Mouse (Mus musculus) gastrocnemius, adult 2 months (tissue): ENCODE data around the gene Syn3. TPM values are rescaled to one million over a fixed set of nuclear protein-coding genes. Genes with fewer than 3 reads are reported as not detected.

ENCODE experiments used
- DNase-seq: peaks from one replicate; pipeline ENCODE4 v3.0.0; 2022
- H3K27ac ChIP-seq: fragments of 200-600 bp; 2 replicates; pipeline ENCODE4 v1.8.1; 2022; ENCODE audit warnings: mild to moderate bottlenecking
- H3K4me3 ChIP-seq: fragments of 200-600 bp; 2 replicates; pipeline ENCODE4 v1.8.1; 2022; ENCODE audit warnings: mild to moderate bottlenecking, moderate library complexity
- CTCF ChIP-seq: fragments of 200-600 bp; IDR thresholded peaks from 2 replicates; pipeline ENCODE4 v1.8.1; 2022; ENCODE audit warnings: antibody characterized with exemption, mild to moderate bottlenecking, moderate library complexity
- intact Hi-C: fragments of 180-260 bp; cut with DNase I; formaldehyde crosslinking; loops from one replicate; pipeline ENCODE4 v1.15.1; 2025
- total RNA-seq, 2 experiments: library from RNA; stranded (reverse); gene quantifications; 2 replicates each; pipeline ENCODE4 v1.2.3; 2021

The Syn3 gene
- total RNA-seq, 2 experiments from 2014 or later, result 0.28 TPM

DNA sequence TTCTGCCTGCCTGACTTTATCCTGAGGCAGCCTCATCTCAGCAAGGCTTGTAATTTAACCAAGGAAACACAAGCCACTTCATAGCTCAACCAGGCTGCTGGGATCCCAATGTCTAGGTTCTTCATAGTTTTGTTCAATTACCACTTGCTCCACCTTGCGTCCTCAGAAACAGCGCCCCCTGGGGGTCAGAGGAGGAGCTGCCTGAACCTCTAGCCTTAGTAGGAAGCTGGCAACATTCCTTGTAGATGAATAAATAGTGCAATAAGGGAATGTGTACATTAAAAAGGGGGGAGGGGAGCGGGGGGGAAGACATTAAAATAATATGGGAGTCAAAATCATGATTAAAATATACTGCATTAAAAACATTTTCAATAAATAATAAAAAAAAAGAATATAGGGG is 14.7 kb downstream of the Syn3 start:
- TF ChIP-seq CTCF, result peak; percentile 60
- intact Hi-C loops, result no loop called here
- H3K27ac ChIP-seq, result no peak overlapping the region
- no peak overlapping the region for H3K4me3 ChIP-seq
- DNase-seq, result peak; percentile 35

DNA sequence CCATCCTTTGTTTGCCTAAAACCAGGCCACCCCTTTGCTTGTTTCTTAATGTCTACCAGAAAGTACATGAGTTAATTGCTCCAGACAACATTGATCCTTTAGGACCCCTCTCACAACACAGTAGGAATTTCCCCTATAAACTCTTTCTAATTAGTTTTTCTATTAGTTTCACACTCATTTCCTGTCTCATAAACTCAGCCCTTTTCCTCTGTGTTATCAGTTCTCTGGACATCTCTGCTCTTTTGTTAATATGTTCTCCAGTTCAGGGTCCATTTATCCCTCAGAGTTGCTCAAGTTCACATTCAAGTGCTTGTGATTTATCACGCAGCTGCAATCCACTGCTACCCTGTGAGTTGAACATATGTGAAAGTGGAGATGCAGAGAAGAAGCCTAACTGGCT is 16.2 kb downstream of the Syn3 start:
- no peak for DNase-seq
- TF ChIP-seq CTCF, result no peak
- intact Hi-C loops, result no loop called here
- Histone ChIP-seq H3K4me3 (no peak overlapping the region), H3K27ac (no peak overlapping the region)

DNA sequence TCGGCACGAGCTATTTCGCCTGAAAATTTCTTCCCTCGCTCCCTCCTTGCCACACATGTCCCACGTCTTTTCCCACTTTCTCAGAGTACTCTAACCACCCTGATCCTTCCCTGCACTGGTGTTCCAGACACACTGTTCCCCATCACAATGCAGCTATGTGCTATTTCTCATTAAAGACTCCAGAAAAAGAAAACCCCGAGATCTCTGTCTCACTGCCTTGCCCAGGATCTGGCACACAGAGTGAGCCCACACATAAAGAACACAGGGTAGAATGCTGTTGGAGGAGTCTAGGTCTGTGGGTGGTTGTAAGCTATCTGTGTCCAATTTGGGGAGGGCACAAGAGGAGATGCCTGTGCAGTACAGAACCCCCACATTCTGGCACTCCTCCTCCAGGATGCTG is 18.0 kb downstream of the Syn3 start:
- intact Hi-C loops, result no loop called here
- TF ChIP-seq CTCF, result no peak
- H3K27ac ChIP-seq, result no peak overlapping the region

DNA sequence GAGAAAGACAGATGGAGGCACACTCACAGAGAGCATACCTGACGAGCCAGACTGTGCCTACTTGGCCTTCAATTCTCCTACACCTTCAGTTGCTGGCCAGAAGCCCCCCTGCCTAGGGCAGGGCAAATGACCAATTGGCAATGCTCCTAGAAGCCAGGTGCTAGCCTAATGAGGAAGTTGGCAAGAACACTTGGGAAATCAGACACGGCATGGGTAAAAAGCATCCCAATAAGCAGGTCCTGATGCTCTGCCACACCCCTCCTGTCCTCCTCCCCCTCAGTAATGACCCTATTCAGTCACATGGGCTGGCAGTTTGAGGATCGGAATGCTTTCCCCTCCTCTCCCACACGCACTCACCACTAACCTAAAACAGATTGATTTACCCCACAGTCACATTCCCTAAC is 19.0 kb downstream of the Syn3 start:
- DNase-seq, result no peak
- TF ChIP-seq CTCF, result no peak
- intact Hi-C loops, result loop anchor here (10.0 kb wide), 1 partner anchor 255 kb away; no protein-coding TSS in a partner anchor
- H3K27ac ChIP-seq, result no peak overlapping the region
- no peak overlapping the region for H3K4me3 ChIP-seq

More for the DNA sequence above, 18.0 kb downstream of the Syn3 start:
- no peak overlapping the region for H3K4me3 ChIP-seq
- no peak for DNase-seq

DNA sequence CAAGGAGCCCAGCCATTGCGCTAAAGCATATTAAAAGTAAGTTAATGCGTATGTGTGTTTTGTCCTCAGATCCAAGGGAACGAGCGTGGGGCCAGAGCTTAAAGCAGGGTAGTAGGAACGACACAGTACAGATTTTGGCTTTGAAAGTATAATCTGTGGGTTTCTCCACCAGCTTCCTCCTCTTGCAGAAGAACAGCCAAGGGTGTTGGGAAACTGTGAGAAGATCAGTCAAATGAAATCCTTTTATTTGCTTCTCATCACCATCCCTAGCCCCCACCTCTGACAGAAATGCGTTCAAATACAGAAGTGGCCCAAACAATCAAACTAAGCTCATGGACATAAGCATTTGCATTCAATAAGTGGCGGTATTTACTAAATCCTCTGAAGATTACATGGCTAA is 22.0 kb downstream of the Syn3 start:
- DNase-seq, result no peak
- no peak for TF ChIP-seq CTCF
- intact Hi-C loops, result loop anchor here (10.0 kb wide), 1 partner anchor 258 kb away; no protein-coding TSS in a partner anchor
- Histone ChIP-seq H3K27ac (no peak overlapping the region), H3K4me3 (no peak overlapping the region)

DNA sequence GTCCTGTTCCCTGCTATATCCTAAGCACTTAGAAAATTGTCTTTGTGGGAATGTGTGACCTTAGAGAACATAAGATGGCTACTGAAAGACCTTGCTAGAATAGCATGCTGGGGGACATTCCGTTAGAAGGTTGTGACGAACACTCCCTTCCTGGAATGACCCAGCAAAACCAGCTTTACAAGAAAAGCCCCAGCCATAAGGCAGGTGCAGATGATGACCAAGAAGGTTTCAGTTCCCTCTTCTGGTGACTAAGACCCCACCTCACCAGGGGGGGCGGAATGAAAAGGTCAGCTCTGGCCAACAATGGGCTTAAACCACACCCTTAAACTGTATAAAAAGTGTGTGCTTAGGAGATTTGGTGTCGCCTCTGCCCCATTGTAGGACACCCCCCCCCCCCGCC is 23.4 kb downstream of the Syn3 start:
- TF ChIP-seq CTCF, result no peak
- Histone ChIP-seq H3K4me3 (no peak overlapping the region), H3K27ac (no peak overlapping the region)
- no peak for DNase-seq
- intact Hi-C loops, result loop anchor here (10.0 kb wide), 1 partner anchor 260 kb away; no protein-coding TSS in a partner anchor

DNA sequence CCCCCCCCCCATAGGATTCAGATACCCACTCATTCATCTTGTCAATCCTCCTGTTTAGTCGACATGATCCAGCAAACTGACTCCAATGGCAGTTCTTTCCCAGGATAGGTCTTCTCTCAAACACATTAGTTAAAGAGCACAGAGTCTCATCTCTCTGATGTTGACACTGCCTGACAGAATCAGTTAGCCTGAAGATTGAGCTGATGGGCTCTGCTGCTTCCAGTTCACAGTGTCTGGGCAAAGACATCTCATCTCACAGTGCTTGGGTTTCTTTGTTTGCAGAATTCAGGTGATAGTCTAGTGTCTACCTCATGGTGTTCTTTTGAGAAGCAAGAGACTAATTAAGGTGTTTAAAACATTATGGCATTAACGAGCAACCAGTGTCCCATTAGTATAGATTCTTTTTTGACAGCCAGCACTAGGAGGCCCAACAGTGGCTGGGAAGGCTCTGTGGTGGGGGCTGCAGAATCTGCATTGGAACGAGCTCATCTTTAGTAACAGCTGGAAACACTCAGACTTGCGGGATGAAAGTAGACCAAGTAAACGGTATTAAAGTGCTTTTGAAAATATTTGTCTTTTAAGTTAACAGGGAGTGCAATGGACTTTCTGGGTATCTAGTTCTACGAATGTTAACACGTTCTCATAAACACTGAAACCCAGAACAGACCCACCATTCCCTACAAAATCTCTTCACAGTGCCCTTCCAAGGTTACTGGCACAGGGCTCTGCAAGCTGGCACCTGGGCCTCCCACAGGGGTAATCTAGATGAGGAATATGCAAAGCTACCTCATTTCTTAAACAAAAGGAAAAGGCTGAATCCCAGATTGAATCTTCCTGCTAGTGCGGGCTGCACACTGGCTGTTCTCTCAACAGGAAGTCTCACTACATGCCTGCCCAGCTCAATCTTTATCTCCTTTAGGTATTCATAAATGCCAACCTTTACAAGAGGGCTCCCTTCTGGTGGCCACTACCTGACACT is 24.2 kb downstream of the Syn3 start:
- intact Hi-C loops, result loop anchor here (10.0 kb wide), 1 partner anchor 260 kb away; no protein-coding TSS in a partner anchor
- H3K4me3 ChIP-seq, result no peak overlapping the region
- no peak for DNase-seq
- no peak for TF ChIP-seq CTCF
- H3K27ac ChIP-seq, result no peak overlapping the region

DNA sequence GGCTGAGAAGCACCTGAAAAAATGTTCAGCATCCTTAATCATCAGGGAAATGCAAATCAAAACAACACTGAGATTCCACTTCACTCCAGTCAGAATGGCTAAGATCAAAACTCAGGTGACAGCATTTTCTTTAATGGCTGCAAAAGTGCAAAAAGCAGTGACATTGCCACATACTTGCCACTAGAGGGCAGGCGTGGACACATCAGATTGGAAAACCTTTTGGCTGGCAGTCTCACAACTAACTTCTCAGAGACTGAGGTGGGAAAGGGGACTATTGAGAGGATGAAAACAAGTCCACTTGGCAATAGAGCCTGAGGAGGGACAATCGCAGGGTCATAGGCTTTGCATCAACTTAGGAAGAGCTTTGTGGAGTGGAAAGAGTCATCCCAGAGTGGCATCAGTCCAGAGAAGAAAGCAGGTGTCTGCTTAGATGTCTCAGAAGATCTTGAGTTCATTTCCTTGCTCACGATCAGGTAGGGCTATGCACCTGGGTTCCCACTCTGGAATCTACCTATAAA is 25.0 kb downstream of the Syn3 start:
- intact Hi-C loops, result loop anchor here (2.0 to 10.0 kb wide), 2 partner anchors 25 to 261 kb away; partner anchors contain the start of gene Syn3
- TF ChIP-seq CTCF, result peak; percentile 72
- no peak overlapping the region for H3K27ac ChIP-seq
- DNase-seq, result no peak
- H3K4me3 ChIP-seq, result no peak overlapping the region

DNA sequence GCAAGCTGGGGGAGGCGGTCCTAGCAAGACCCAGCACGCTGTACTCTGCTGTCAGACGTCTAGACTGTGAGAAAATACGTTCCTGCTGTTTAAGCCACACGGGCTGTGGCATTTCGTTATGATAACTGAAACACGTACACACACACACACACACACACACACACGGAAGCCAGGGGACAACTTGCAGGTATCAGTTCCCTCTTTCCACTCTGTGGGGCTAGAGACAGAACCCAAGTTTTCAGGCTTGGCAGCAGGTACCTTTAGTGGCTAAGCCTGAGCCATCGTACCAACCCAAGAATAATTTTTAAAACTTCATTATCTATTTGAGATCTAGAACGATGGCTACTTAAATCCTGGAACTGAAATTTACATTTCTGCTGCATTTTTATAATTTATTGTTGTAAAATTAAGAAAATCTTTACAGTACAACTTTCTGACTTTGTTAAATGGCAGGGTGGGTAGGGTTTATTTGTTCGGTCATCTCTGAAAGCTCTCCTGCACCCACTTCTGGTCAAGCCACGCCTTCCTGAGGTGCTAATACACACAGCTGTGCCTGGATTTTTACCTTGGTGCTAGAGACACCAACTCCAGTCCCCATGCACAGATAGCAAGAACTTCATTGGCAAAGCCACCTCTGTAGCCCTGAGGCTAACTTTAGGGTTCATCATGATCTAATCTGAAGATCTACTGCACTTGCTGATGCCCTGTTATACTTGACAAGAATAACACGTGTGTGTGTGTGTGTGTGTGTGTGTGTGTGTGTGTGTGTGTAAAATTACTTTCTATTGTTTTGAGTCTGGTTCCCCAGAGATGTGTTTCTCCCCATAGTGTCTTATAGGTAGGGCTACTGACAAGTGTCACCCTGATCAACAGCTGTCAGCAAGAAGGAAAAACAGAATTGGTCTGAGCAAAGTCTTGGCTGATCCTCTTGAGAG is 29.8 kb downstream of the Syn3 start:
- intact Hi-C loops, result no loop called here
- TF ChIP-seq CTCF, result no peak
- no peak overlapping the region for H3K4me3 ChIP-seq
- H3K27ac ChIP-seq, result no peak overlapping the region
- DNase-seq, result no peak

DNA sequence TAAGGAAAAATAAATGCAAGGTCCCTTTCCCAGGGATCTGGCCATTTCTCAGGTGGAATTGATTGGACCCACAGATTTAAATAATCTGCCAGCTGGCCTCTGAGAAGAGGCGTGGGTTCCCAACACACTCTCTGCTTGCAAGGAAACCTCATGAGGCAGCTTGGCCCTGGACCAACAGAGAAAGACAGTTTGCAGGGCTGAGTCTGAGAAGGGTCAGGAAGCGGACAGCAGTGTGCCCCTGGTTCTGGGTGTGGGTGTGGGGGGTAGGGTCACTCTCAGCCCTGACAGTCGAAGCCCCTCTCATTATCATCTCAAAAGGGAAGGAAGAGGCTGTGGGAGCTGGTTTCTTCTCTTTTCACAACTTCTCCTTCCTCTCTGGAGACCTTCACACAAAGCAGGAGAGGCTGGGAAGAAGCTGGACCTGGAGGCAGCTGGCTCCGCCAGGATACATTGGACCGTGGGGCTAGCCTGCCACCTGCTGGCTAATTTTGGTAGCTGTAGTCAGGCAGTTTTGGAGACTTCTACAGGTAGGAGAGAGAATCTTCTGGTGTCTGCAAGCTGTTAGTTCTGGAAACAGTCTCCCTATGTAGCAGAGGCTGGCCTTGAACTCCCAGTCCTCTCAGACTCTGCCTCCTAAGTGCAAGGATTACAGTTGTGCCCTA is 35.0 kb downstream of the Syn3 start:
- TF ChIP-seq CTCF, result peak; percentile 97
- no peak overlapping the region for H3K4me3 ChIP-seq
- DNase-seq, result peak; percentile 86
- intact Hi-C loops, result loop anchor here (1.0 to 5.0 kb wide), 5 partner anchors 166 to 495 kb away; partner anchors contain the start of gene Fbxo7
- H3K27ac ChIP-seq, result no peak overlapping the region; the same call in 1 of the 2 replicates

DNA sequence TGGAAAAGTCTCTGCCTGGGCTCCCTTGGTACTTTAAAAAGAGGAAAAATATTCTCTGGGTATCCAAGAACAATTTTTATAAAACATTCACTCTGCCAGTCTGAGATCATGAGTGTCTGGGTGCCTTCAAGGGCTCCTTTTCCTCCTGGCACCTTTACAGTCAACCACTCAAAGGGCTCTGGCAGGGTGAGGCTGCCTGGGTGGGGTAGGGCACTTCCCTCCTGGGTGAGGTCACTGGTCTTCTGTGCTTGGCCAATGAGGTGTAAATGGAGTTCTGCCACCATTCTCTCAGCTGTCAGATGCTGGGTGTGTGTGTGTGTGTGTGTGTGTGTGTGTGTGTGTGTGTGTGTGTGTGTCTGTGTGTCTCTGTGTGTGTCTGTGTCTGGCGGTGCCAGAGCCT is 39.1 kb downstream of the Syn3 start:
- Histone ChIP-seq H3K27ac (no peak overlapping the region), H3K4me3 (no peak overlapping the region)
- peak; percentile 28 for DNase-seq
- intact Hi-C loops, result loop anchor here (5.0 kb wide), 1 partner anchor 162 kb away; no protein-coding TSS in a partner anchor
- TF ChIP-seq CTCF, result no peak
